Mouse (Mus musculus) MEL (cell line): ENCODE measurements around the gene Tsen15. TPM values are rescaled to one million over a fixed set of nuclear protein-coding genes. Genes with fewer than 3 reads are reported as not detected.

Experiments
- DNase-seq: peaks from one replicate; pipeline ENCODE4 v3.0.0; 2011; ENCODE audit warnings: low read depth, low spot score
- H3K27ac ChIP-seq: 2 replicates; pipeline ENCODE4 v1.5.1; 2012; ENCODE audit warnings: low read depth, mild to moderate bottlenecking, control low read depth, low read length, moderate library complexity; ENCODE audit not compliant: control insufficient read depth
- H3K27me3 ChIP-seq, 2 experiments: fragments of 150-350 bp in 1 of 2; sonication (generic) in 1 of 2; 2 replicates each; pipeline ENCODE4 v1.6.1; 2012; ENCODE audit warnings: low read length in 2 of 2, mild to moderate bottlenecking in 2 of 2, improper control_type of control experiment in 1 of 2, moderate library complexity in 1 of 2; ENCODE audit not compliant: insufficient read depth in 2 of 2, control insufficient read depth in 1 of 2
- H3K36me3 ChIP-seq, 2 experiments: 2 replicates each; pipeline ENCODE4 v1.6.1; 2012 to 2014; ENCODE audit warnings: low read length in 2 of 2, improper control_type of control experiment in 1 of 2, inconsistent platforms in 1 of 2, mild to moderate bottlenecking in 1 of 2; ENCODE audit not compliant: insufficient read depth in 2 of 2, control insufficient read depth in 1 of 2
- H3K4me1 ChIP-seq, 2 experiments: fragments of 150-350 bp in 1 of 2; sonication (generic) in 1 of 2; 2 replicates each; pipeline ENCODE4 v1.6.1; 2012; ENCODE audit warnings: low read length in 2 of 2, improper control_type of control experiment in 1 of 2, mild to moderate bottlenecking in 1 of 2; ENCODE audit not compliant: insufficient read depth in 2 of 2, control insufficient read depth in 1 of 2
- H3K4me3 ChIP-seq, 2 experiments: fragments of 150-350 bp in 1 of 2; sonication (generic) in 1 of 2; 2 replicates each; pipeline ENCODE4 v1.5.1; 2012; ENCODE audit warnings: low read depth in 2 of 2, low read length in 2 of 2, mild to moderate bottlenecking in 2 of 2, moderate library complexity in 2 of 2, control low read depth in 1 of 2, improper control_type of control experiment in 1 of 2; ENCODE audit not compliant: control insufficient read depth in 1 of 2, insufficient read depth in 1 of 2
- H3K79me2 ChIP-seq: 2 replicates; pipeline ENCODE4 v1.6.1; 2012; ENCODE audit warnings: mild to moderate bottlenecking, low read length, moderate library complexity; ENCODE audit not compliant: control insufficient read depth, poor library complexity, insufficient read depth
- H3K9ac ChIP-seq: 2 replicates; pipeline ENCODE4 v1.6.1; 2012; ENCODE audit warnings: low read depth, mild to moderate bottlenecking, control low read depth, low read length, moderate library complexity; ENCODE audit not compliant: control insufficient read depth, poor library complexity, severe bottlenecking
- H3K9me3 ChIP-seq: fragments of 150-350 bp; sonication (generic); replicated peaks from 2 replicates; pipeline ENCODE4 v1.6.1; 2012; ENCODE audit warnings: mild to moderate bottlenecking, low read length, improper control_type of control experiment, moderate library complexity; ENCODE audit not compliant: insufficient read depth
- BHLHE40 ChIP-seq: IDR thresholded peaks from 2 replicates; pipeline ENCODE4 v1.6.1; 2012; ENCODE audit warnings: low read depth, mild to moderate bottlenecking, inconsistent platforms, low read length, improper control_type of control experiment, borderline replicate concordance
- CHD1 ChIP-seq: IDR thresholded peaks from 2 replicates; pipeline ENCODE4 v1.6.1; 2012; ENCODE audit warnings: low read depth, mild to moderate bottlenecking, inconsistent platforms, low read length, improper control_type of control experiment
- CHD2 ChIP-seq: IDR thresholded peaks from 2 replicates; pipeline ENCODE4 v1.6.1; 2011; ENCODE audit warnings: low read length, improper control_type of control experiment
- CTCF ChIP-seq, 3 experiments: IDR thresholded peaks in 2 of 3; conservative IDR thresholded peaks in 1 of 3; 2 replicates each; pipeline ENCODE4 v1.5.1; 2011 to 2012; ENCODE audit warnings: low read length in 3 of 3, low read depth in 2 of 3, mild to moderate bottlenecking in 2 of 3, improper control_type of control experiment in 1 of 3, inconsistent platforms in 1 of 3, mixed read lengths in 1 of 3, moderate library complexity in 1 of 3; ENCODE audit not compliant: control insufficient read depth in 1 of 3, insufficient read depth in 1 of 3, poor library complexity in 1 of 3, severe bottlenecking in 1 of 3
- E2F4 ChIP-seq: IDR thresholded peaks from 2 replicates; pipeline ENCODE4 v1.6.1; 2011; ENCODE audit warnings: low read depth, low read length, improper control_type of control experiment, borderline replicate concordance
- ELF1 ChIP-seq: IDR thresholded peaks from 2 replicates; pipeline ENCODE4 v1.6.1; 2014; ENCODE audit warnings: low read depth, mild to moderate bottlenecking, inconsistent platforms, low read length, improper control_type of control experiment, moderate library complexity
- EP300 ChIP-seq, 2 experiments: IDR thresholded peaks; 2 replicates each; pipeline ENCODE4 v1.6.1; 2011; ENCODE audit warnings: improper control_type of control experiment in 2 of 2, low read length in 2 of 2, low read depth in 1 of 2, mild to moderate bottlenecking in 1 of 2
- GATA1 ChIP-seq: IDR thresholded peaks from 2 replicates; pipeline ENCODE4 v1.6.1; 2011; ENCODE audit warnings: low read depth, low read length, improper control_type of control experiment
- KAT2A ChIP-seq: conservative IDR thresholded peaks from 2 replicates; pipeline ENCODE4 v1.6.1; 2012; ENCODE audit warnings: low read depth, low read length, improper control_type of control experiment, inconsistent platforms
- MAX ChIP-seq: IDR thresholded peaks from 2 replicates; pipeline ENCODE4 v1.6.1; 2011; ENCODE audit warnings: low read length, improper control_type of control experiment
- MAZ ChIP-seq: IDR thresholded peaks from 2 replicates; pipeline ENCODE4 v1.6.1; 2012; ENCODE audit warnings: low read depth, mild to moderate bottlenecking, inconsistent platforms, low read length, improper control_type of control experiment
- MEF2A ChIP-seq: IDR thresholded peaks from 2 replicates; pipeline ENCODE4 v1.6.1; 2014; ENCODE audit warnings: low read depth, mild to moderate bottlenecking, inconsistent platforms, low read length, improper control_type of control experiment; ENCODE audit not compliant: poor library complexity, insufficient replicate concordance, severe bottlenecking; ENCODE audit errors: extremely low read depth
- MXI1 ChIP-seq: IDR thresholded peaks from 2 replicates; pipeline ENCODE4 v1.6.1; 2011; ENCODE audit warnings: mild to moderate bottlenecking, low read depth, low read length, improper control_type of control experiment
- NELFE ChIP-seq: IDR thresholded peaks from 2 replicates; pipeline ENCODE4 v1.6.1; 2011; ENCODE audit warnings: low read depth, low read length, improper control_type of control experiment
- NRF1 ChIP-seq: IDR thresholded peaks from 2 replicates; pipeline ENCODE4 v1.6.1; 2014; ENCODE audit warnings: low read depth, mild to moderate bottlenecking, inconsistent platforms, low read length, improper control_type of control experiment, moderate library complexity; ENCODE audit not compliant: poor library complexity, insufficient read depth, severe bottlenecking
- RCOR1 ChIP-seq: IDR thresholded peaks from 2 replicates; pipeline ENCODE4 v1.6.1; 2012; ENCODE audit warnings: low read depth, mild to moderate bottlenecking, inconsistent platforms, low read length, improper control_type of control experiment
- SIN3A ChIP-seq: IDR thresholded peaks from 2 replicates; pipeline ENCODE4 v1.6.1; 2012; ENCODE audit warnings: low read length, improper control_type of control experiment, inconsistent platforms
- SMC3 ChIP-seq: IDR thresholded peaks from 2 replicates; pipeline ENCODE4 v1.6.1; 2011; ENCODE audit warnings: low read depth, low read length, improper control_type of control experiment
- TAL1 ChIP-seq: IDR thresholded peaks from 2 replicates; pipeline ENCODE4 v1.6.1; 2012; ENCODE audit warnings: mild to moderate bottlenecking, inconsistent platforms, low read length, moderate library complexity, mixed read lengths
- TBP ChIP-seq: IDR thresholded peaks from 2 replicates; pipeline ENCODE4 v1.8.0; 2011; ENCODE audit warnings: low read depth, low read length, improper control_type of control experiment
- UBTF ChIP-seq: IDR thresholded peaks from 2 replicates; pipeline ENCODE4 v1.6.1; 2012; ENCODE audit warnings: low read depth, mild to moderate bottlenecking, inconsistent platforms, low read length, improper control_type of control experiment, moderate library complexity, borderline replicate concordance; ENCODE audit not compliant: insufficient read depth
- USF1 ChIP-seq: IDR thresholded peaks from 2 replicates; pipeline ENCODE4 v1.6.1; 2014; ENCODE audit warnings: low read depth, mild to moderate bottlenecking, inconsistent platforms, low read length, improper control_type of control experiment, moderate library complexity
- ZC3H11A ChIP-seq: IDR thresholded peaks from 2 replicates; pipeline ENCODE4 v1.6.1; 2012; ENCODE audit warnings: low read depth, mild to moderate bottlenecking, inconsistent platforms, low read length, improper control_type of control experiment
- ZKSCAN1 ChIP-seq: IDR thresholded peaks from 2 replicates; pipeline ENCODE4 v1.6.1; 2012; ENCODE audit warnings: low read depth, mild to moderate bottlenecking, inconsistent platforms, low read length, improper control_type of control experiment, moderate library complexity
- polyA plus RNA-seq, 2 experiments: library from polyadenylated mRNA; stranded (reverse) in 1 of 2; unstranded in 1 of 2; fragments of >175 nt in 1 of 2; fragments of >200 nt in 1 of 2; gene quantifications; 2 replicates each; pipeline versions ENCODE4 v1.2.1 to v1.2.4; 2012; ENCODE audit warnings: low replicate concordance in 2 of 2, low read depth in 1 of 2; ENCODE audit not compliant: insufficient read length in 2 of 2, insufficient read depth in 1 of 2, missing spikeins in 1 of 2
- total RNA-seq: library from RNA; depleted of rRNA; stranded (reverse); fragments of 300-350 nt; gene quantifications from 2 replicates; pipeline ENCODE4 v1.2.3, GENCODE M21; 2012

The Tsen15 gene
- total and polyA plus RNA-seq, 3 experiments: 66.8 to 194 (median 68.3) TPM

- Histone ChIP-seq H3K79me2 (no peaks in the 10 kb centered on the region), H3K27me3 (peaks cover 3 to 11% of the 10 kb centered on the region in 2 experiments), H3K9ac (no peak overlapping the region), H3K9me3 (no peaks in the 10 kb centered on the region), H3K36me3 (no peaks in the 10 kb centered on the region), H3K4me1 (no peaks in the 10 kb centered on the region), H3K4me3 (no peak overlapping the region), H3K27ac (no peak overlapping the region)
- no peak for DNase-seq
- TF ChIP-seq MAX: no peak
- no peak for TF ChIP-seq ZKSCAN1
- no peak for TF ChIP-seq UBTF
- TF ChIP-seq MEF2A: no peak
- no peak for TF ChIP-seq NRF1
- TF ChIP-seq RCOR1: no peak
- TF ChIP-seq BHLHE40: no peak
- no peak for TF ChIP-seq CTCF (IDR thresholded peaks at IDR 0.05 in 2 of 3, conservative IDR thresholded peaks at IDR 0.05 in 1 of 3; ENCODE audit: control insufficient read depth in 1 of 3, insufficient read depth in 1 of 3, low read depth in 2 of 3, low read length in 3 of 3, poor library complexity in 1 of 3, severe bottlenecking in 1 of 3)
- TF ChIP-seq USF1: no peak
- no peak for TF ChIP-seq ZC3H11A
- no peak for TF ChIP-seq MAZ
- TF ChIP-seq E2F4: no peak
- TF ChIP-seq GATA1: no peak
- no peak for TF ChIP-seq SIN3A
- TF ChIP-seq CHD2: no peak
- TF ChIP-seq CHD1: no peak
- TF ChIP-seq ELF1: no peak
- no peak for TF ChIP-seq EP300 (IDR thresholded peaks at IDR 0.05; ENCODE audit: low read depth in 1 of 2, low read length in 2 of 2)
- no peak for TF ChIP-seq KAT2A
- TF ChIP-seq NELFE: no peak
These were observed 35.8 kb upstream of the Tsen15 start for GRCm38 (mm10) chr1:152422295-152422694.

- no peaks in the 10 kb centered on the region for H3K79me2 ChIP-seq
- H3K27ac ChIP-seq: no peak overlapping the region
- no peak for TF ChIP-seq SIN3A
- no peak for TF ChIP-seq CHD2
- no peak for TF ChIP-seq NRF1
- TF ChIP-seq CTCF (IDR thresholded peaks at IDR 0.05 in 2 of 3, conservative IDR thresholded peaks at IDR 0.05 in 1 of 3; ENCODE audit: control insufficient read depth in 1 of 3, insufficient read depth in 1 of 3, low read depth in 2 of 3, low read length in 3 of 3, poor library complexity in 1 of 3, severe bottlenecking in 1 of 3): no peak
- no peak for TF ChIP-seq SMC3
- TF ChIP-seq UBTF: no peak
- TF ChIP-seq CHD1: no peak
- TF ChIP-seq EP300 (IDR thresholded peaks at IDR 0.05; ENCODE audit: low read depth in 1 of 2, low read length in 2 of 2): no peak
- TF ChIP-seq MXI1: no peak
- no peak for TF ChIP-seq USF1
- no peak for TF ChIP-seq TAL1
- no peak for TF ChIP-seq MAZ
- TF ChIP-seq TBP: no peak
- no peak overlapping the region for H3K9ac ChIP-seq
- peaks cover 6 to 10% of the 10 kb centered on the region in 2 experiments; a peak in 3 of 4 replicates for H3K27me3 ChIP-seq
- no peaks in the 10 kb centered on the region for H3K4me1 ChIP-seq
- H3K9me3 ChIP-seq: no peaks in the 10 kb centered on the region
- DNase-seq: no peak
- no peaks in the 10 kb centered on the region for H3K36me3 ChIP-seq
- H3K4me3 ChIP-seq: no peak overlapping the region
These were observed 31.1 kb upstream of the Tsen15 start for GRCm38 (mm10) chr1:152417602-152418001.
